Mouse (Mus musculus): ENCODE measurements at regions not wholly inside any gene's neighbourhood (a gene's known extent, or its start where the extent isn't known, plus 50 kb on each side); places are given as distances from the start of the nearest gene placed in this dataset.

DNA sequence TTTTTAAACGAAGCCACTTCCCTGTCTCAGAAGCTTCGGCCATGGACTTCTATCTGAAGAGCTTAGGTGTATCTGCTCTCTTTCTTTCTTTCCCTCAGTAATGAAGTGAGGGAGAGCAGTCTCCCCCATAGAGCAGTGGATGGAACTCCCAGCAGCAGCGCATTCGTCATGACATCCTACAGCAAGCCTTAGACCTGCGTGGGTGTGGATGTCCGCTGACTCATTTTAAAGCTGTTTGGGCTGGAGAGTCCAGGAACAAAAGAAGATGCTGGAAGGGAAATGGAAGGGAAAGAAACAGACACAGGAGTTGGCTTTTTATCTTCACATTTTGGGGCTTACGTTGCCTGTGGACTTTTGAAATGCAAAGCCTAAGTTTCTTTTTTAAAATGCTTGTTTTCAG lies 190.3 kb upstream of the Arhgap24 start:
- DNase-seq (ENCODE audit: low read depth, low spot score), result no peak

DNA sequence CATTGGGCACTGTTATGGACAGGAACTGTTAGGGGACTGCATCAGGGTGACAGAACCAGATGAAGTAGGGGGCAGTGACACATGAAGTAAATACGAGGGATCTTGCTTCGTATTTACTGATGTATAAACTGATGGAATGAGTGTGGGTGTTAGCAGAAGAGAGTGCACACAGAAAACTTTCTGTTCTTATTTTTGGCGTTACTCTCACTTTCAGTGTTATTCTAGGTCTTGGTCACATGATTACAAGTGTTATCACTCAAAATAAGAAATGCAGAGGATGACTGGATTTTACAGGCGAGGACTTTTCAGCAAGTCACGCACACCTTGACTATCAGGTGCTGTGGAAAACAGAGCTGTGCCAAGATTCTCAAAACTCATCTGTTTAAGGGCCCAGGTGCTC lies 185.6 kb upstream of the Arhgap24 start:
- no peak for DNase-seq (ENCODE audit: low read depth, low spot score)

DNA sequence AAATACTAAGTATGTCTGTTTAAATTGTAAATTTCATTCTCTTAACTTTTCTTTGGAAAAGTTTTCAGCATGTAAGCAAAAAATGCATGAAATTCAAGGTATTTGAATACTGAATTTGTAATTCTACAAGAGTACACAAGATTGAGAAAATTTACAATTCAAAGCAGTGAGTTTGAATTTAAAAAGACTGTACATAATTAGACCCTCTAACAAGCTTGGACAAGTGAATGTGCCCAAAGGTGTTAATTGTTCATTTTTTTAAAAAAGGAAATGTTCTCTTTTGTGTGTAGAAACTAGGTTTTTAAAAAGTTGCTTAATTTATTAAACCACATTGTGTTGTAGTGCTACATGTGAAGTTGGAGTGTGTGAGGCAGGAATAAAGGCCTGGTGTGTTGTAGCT lies 174.9 kb upstream of the Arhgap24 start:
- no peak for DNase-seq (ENCODE audit: low read depth, low spot score)

DNA sequence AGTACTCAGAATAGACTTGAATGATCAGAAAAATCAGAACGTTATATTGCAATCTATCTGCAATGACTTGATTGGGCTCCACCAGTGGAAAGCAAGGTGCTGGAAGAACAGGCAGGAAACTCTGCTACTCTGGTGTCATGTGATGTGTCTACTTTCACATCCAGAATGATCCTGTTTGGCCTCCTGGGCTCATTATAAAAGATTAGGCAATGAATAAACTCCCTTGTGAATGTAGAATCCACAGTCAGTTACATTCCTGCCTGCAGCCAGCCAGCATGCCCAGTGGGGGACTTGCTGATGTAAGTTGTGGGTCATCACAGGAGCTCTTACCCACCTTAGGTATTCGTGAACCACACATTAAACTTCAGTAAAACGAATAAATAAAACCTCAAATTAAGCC lies 174.5 kb upstream of the Arhgap24 start:
- DNase-seq (ENCODE audit: low read depth, low spot score), result no peak

DNA sequence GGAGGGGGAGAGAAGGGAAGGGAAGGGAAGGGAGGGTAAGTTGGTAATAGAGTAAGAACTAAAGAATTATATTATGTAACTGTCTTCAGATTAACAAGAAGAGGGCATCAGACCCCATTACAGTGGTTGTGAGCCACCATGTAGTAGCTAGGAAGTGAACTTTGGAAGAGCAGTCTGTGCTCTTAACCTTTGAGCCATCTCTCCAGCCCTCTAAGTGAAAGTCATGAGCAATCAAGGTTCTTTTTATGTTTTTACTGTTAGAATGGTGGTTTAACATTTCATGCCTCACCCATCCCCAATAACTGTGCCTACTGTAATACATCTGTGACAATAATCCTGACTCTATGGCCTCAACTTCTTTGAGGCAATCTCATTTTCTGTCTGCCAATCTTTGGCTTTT lies 169.6 kb upstream of the Arhgap24 start:
- DNase-seq (ENCODE audit: low read depth, low spot score), result no peak

DNA sequence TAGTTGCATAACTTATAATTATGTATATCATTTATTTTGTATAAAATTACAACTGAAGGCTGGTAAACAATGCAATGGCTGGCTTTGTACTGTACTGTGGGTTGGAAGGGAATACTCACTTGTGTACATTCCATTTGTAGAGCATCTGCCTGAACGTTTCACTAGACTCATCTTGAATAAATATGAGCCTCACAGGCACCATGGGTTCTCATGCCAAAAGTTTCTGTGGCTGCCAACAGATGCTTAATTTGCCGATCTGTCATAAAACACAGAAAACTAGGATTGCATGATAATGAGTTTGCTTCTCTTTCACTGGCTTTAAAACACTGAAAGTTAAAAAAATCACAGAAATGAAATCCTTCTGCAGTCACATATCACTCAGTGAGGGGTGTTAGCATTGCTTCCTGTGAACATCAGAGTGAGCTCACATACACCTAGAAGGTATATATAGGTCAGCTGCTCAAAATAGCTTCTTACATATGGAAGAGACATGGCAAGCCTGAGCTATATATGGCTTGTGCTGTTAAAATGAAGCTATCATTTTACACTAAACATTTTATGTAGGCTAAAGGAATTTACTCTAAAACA lies 152.9 kb upstream of the Arhgap24 start:
- DNase-seq (ENCODE audit: low read depth, low spot score), result no peak

DNA sequence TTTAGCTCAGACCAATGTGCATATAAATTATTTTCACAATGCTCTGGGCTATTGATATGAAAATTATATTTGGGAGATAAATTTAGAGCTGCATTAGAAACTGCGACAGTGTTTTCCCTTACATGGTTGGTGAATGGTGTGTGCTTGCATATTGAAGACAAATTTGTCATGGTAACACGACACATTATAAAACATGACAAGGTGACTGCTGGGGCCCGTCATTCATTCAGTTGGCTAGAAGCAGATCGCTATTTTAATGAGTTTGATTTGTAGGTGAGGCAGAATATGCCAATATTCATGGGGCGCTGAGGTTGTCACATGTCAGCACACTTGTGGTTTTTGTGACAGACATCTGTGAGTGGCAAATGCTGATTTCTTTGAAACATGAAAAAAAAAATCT lies 147.3 kb upstream of the Arhgap24 start:
- no peak for DNase-seq (ENCODE audit: low read depth, low spot score)

DNA sequence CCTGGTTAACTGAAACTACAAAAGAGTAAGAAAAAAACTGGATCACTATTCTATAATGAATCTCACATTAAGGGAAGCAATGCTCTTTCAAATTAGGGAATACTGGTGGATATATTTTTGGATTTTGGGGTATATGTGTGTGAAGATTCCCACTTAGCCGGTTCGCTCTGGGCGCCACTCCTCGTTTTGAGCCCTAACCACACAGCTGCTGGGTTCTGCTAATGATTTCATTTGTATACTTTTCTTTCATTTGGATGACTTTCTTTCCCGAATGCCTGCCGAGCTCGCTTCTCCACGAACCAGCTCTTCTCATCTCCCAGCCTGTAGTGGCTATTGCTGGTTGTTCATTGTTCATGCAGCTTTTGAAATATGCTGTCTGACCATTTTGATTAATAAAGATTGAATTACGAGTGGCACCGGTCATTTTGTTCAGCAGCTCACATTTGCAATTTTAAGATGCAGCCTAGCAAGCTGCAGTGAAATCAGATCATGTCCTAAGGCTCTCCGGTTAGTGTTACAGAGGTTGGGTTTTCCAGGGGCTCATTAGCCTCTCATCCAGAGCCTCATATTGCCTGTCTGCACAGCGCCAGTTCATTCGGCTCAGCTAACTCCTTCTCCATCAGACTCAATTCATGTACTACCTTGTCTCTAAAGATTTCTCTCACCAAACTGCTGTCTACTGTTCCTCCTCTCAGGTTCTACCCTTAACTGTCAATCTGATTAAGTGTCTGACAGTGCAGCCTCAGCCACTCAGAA lies 146.6 kb upstream of the Arhgap24 start:
- DNase-seq (ENCODE audit: low read depth, low spot score), result no peak

DNA sequence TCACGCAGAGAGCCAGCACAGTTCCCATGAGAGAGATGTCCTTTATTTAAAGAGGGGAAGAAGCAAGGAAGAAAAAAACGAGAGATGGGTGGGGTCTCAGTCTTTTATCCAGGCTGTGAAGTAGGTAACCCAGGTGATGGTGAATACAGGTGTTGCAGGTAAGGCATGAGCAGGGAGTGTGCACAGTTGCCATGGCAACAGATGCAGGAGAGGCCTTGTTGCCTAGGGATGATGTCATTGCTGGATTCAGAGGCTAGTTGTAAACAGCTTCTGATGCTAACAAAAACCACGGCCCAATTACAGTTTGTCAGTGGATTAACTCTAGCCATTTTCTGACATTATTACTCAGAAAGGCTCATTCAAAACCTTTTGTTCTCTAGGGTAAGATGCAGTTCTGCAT lies 114.7 kb upstream of the Arhgap24 start:
- DNase-seq (ENCODE audit: low read depth, low spot score), result no peak

DNA sequence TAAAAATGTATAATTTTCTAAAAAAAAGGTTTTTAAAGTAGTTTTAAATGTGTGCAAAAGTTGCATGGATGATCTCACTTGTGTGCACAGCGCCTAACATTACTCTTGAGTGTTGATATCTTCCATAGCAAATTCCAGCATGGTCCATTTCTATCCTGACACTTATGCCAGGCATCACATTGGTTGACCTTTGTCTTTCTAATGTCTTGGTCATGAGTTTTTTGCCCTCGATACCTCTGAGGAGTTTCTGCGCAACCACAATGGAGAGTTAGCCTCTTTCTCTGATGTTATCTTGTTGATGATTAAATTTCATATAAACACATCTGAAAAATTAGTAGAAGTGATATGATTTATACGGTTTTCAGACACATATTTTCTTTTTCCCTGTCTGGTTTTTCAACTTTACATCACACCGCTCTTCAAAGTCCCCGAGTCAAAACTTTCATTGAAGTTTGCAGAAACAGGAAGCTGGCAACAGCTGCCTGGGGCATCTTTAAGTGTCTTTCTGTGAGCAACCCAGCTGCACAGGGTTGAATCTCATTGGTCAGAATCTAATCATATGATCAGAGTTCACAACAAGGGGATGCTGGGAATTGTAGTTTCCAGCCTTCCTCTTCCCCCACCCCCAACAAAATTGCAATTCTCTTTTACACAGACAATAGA lies 107.8 kb upstream of the Arhgap24 start:
- DNase-seq (ENCODE audit: low read depth, low spot score), result peak; percentile 59

DNA sequence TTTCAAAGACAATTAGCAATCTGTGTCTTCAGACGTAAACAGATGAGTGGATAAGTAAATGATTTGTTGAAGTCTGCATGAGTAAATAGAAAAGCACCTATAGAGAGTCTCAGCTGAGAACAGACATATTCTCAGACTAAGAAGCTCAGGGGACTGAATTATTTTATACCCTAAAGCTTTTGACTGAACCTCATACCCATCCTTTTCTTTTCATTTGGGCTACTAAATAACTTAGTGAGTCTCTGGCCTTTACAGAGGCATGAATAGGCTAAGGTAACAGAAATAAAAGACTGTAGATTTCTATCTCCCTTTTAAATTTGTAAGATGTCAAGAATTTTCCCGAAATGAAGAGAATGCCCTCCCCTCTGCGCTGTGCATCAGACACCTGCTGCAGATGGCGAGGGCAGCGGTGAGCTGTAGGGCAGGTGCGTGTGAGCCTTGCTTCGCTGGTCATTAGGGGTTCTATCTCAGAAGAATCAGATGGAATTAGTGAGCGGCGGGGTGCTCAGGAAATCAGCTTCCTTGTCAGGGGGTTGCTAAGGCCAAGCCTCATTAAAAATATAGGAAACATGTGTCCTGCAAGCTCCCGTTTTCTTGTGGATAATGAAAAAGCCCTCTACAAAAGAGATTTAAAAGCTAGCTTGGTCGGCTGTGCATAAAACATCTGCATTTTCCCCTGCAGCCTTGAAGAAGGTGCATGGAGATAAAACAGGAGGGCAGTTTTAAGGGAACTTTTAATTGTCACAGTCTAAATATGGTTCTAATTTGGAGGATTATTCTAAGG lies 107.0 kb upstream of the Arhgap24 start:
- DNase-seq (ENCODE audit: low read depth, low spot score), result no peak

DNA sequence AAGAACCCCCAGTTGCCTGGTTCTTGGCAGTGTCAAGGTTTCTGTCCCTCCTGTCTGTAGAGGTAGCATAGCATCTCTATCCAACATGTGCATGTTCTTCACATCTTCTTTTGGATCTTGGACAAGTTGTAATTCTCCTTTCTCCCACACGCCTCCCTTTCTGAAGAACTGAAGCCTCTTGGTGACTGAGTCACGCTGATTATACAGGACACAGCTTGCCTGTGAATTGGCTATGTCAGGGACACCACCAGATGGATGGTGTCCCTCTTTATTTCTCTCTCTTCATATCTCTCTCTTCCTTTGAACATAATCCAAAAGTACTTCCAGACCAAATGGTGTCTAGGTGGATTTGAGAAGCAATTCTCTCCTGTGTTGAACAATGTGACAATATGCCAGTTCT lies 105.9 kb upstream of the Arhgap24 start:
- DNase-seq (ENCODE audit: low read depth, low spot score), result no peak

DNA sequence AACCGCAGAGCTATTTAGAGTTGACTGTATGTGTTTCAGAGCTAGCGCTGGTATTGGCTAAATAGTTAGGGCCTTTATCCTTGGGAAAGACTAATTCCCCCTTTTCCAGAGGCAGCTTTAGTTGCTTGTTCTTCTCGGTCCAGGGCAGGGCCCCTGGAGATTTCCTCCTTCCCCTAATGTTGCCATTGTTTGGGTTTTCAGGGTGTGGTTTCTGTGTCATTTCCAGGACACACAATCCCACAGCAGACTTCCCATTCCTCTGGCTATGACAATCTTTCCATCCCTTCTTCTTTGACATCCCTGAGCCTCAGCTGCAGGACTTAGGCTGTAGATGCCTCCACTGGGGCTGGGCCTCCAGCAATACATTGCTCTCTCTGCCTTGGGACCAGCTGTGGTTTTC lies 87.2 kb upstream of the Arhgap24 start:
- no peak for DNase-seq (ENCODE audit: low read depth, low spot score)

DNA sequence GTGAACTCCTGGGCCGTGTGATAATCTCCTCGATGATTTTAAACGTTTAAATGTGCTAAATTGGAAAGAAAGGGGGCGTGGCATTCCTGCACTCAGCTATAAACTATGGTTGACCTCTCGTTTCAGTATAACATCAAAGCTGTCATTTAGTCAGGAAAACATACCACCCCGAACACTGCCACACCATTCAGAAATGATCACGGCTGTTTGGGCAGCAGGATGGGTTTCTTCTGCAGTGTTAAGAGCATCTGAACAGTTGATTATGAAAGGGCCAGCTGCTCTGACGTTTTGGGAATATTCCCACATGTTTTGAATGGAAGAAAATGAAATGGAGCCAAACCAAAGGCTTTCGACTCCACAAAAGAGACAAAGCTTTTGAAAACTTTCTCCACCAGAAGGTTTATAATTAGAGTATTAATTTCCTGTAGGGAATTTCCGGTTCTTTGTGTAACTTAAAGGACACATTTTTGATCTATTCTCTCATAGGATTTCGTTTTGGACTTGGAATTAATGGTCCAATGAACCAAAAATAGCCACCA lies 85.5 kb upstream of the Arhgap24 start:
- no peak for DNase-seq (ENCODE audit: low read depth, low spot score)

DNA sequence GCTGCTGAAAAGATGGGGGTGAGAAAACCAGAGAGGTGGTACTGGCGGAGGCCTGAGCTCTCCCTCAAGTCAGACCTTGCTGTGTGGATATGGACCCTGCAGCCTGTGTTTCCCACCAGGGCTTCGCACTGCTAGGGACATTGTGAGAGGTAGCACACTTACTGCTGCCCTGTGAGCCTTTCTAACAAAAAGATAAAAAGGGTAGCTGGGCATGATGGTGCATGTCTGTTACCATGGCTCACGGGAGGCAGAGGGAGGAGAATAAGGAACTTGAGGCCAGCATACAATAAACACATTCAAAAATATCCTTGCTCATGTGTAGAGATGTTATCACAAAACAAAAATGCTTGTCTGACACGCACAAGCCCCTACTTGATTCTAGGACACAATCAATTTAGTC lies 82.2 kb upstream of the Arhgap24 start:
- no peak for DNase-seq (ENCODE audit: low read depth, low spot score)

DNA sequence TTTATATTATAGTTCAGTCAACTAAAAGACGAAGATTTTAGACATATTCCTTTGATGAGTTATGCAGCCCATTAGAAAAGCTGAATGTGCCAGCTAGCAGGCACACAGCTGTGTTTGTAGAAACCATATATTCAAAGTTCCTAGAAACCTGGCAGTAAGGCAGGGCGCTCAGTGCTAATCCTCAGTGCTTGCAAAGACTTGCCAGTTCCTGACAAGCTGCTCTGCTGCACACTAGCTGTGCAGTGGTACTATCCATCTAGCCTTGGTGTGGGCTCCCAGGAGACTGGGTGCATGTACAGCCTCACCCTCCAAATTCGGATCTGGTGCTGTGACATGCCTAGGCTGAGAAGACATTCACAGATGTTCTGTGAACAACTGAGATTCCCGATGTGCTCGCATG lies 63.5 kb upstream of the Arhgap24 start:
- no peak for DNase-seq (ENCODE audit: low read depth, low spot score)

DNA sequence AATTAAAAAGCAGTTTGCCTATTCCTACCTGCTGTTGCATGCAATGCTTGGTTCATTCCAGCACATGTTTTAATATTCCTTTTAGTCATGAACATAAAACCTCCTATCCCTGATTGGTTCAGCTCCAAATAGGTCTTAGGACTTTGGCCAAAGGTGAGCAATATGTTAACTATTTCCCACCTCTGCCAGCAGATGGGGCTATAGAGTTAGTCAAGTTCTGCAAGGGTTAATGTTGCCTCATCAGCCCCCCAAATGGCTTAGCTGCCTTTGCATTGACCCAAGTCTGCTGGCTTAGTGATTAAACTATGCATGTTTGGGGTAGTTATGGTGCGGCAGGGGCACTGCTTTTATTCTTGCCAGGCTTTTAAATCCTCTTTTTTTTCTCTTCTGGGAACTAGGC lies 62.1 kb upstream of the Arhgap24 start:
- DNase-seq (ENCODE audit: low read depth, low spot score), result no peak

DNA sequence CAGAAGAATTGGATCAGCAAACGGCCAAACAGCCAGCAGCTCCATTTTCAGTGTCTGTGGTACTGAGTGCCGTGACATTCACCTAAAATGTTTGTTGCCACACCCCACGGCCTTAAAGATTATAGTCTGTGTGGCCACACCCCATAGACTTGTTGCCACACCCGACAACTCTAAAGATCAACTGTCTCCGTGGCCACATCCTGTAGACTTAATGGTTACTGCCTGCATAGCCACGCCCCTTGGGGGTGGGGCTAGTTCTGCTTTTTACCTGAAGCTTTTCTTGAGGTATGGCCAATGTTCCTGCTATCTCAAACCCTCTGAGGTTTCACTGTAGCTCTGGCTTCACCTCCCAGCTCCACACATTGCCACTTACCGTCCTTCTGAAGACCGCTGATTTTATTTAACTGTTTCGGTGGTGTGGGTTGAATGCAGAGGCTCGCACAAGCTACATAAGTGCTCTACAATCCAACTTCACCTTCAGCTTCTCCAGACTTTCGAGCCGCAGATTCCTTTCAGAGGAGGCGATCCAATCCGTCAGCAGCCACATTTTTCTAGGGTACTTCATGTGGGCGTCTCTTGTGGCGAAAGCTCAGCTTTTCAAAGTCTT lies 56.5 kb upstream of the Arhgap24 start:
- DNase-seq (ENCODE audit: low read depth, low spot score), result no peak

DNA sequence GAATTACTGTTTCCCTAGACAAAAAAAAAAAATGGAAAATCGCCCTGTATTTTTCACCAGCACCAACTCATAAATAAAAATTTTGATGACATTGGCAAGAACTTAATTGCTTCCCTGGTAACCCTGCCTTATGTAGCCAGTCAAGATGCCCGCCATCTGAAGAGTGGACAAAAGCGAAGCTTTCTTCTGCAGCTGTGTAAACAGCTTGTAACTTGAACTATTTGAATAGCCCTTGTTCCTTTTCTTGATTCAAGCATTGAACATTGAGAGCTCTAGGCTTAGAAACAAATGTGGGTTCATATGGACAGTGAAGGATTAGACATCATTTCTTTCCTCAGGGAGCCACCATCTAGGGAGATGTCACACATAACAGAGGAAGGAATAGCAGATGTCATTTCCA lies 52.9 kb upstream of the Arhgap24 start:
- DNase-seq (ENCODE audit: low read depth, low spot score), result no peak
